Mouse (Mus musculus): ENCODE measurements at regions not wholly inside any gene's neighbourhood (a gene's known extent, or its start where the extent isn't known, plus 50 kb on each side); places are given as distances from the start of the nearest gene placed in this dataset.

- TF ChIP-seq CTCF (IDR thresholded peaks at IDR 0.05; ENCODE audit: insufficient read depth, low read length) = no peak
- TF ChIP-seq POLR2A (IDR thresholded peaks at IDR 0.05; ENCODE audit: borderline replicate concordance, extremely low read depth, low read depth, low read length) = no peak
These were observed 203.0 kb downstream of the Enc1 start for GRCm38 (mm10) chr13:97443731-97444428.

All from lung, adult 2 months (tissue).